Mouse (Mus musculus) midbrain, embryonic 13.5 days (tissue): Measurements from ENCODE around the gene Gsg1l. TPM values are rescaled to one million over a fixed set of nuclear protein-coding genes. Genes with fewer than 3 reads are reported as not detected.

Source experiments
- ATAC-seq: fragments of 200-750 bp; cut with Nextera tagmentation; 2 replicates; pipeline ENCODE4 v1.8.0; 2017; ENCODE audit warnings: mild to moderate bottlenecking, moderate TSS enrichment, moderate library complexity
- H3K27ac ChIP-seq: fragments of 300-500 bp; sonication (generic); 2 replicates; pipeline ENCODE4 v1.5.1; 2015; ENCODE audit warnings: inconsistent platforms, mild to moderate bottlenecking, moderate library complexity
- H3K27me3 ChIP-seq: fragments of 300-500 bp; sonication (generic); 2 replicates; pipeline ENCODE4 v1.6.1; 2015; ENCODE audit warnings: mild to moderate bottlenecking, inconsistent platforms
- H3K36me3 ChIP-seq: fragments of 300-500 bp; sonication (generic); 2 replicates; pipeline ENCODE4 v1.6.1; 2015; ENCODE audit warnings: mild to moderate bottlenecking, inconsistent platforms
- H3K4me1 ChIP-seq: fragments of 300-500 bp; sonication (generic); replicated peaks from 2 replicates; pipeline ENCODE4 v1.6.1; 2015; ENCODE audit warnings: inconsistent platforms
- H3K4me2 ChIP-seq: fragments of 300-500 bp; sonication (generic); replicated peaks from 2 replicates; pipeline ENCODE4 v1.6.1; 2015; ENCODE audit warnings: moderate library complexity, mild to moderate bottlenecking, inconsistent platforms
- H3K4me3 ChIP-seq: fragments of 300-500 bp; sonication (generic); replicated peaks from 2 replicates; pipeline ENCODE4 v1.5.1; 2015; ENCODE audit warnings: mild to moderate bottlenecking, inconsistent platforms
- H3K9ac ChIP-seq: fragments of 300-500 bp; sonication (generic); replicated peaks from 2 replicates; pipeline ENCODE4 v1.6.1; 2015; ENCODE audit warnings: mild to moderate bottlenecking, inconsistent platforms
- H3K9me3 ChIP-seq: fragments of 300-500 bp; sonication (generic); 2 replicates; pipeline ENCODE4 v1.6.1; 2016; ENCODE audit warnings: mild to moderate bottlenecking, inconsistent platforms
- WGBS: fragments of 180-500 bp; shearing (Covaris S2); methylation state at CpG from one replicate; pipeline ENCODE4 v1.1.7; 2015; 5-methylcytosine and 5-hydroxymethylcytosine counted together
- polyA plus RNA-seq: library from polyadenylated mRNA; unstranded; fragments of >200 nt; fragmentation: Nextera tagmentation; extraction: Ambion mirVana; gene quantifications from 2 replicates; pipeline ENCODE4 v1.2.1, GENCODE M21; 2015

Gsg1l gene
- polyA plus RNA-seq, 1 experiment from 2014 or later, result 6.8 TPM

DNA sequence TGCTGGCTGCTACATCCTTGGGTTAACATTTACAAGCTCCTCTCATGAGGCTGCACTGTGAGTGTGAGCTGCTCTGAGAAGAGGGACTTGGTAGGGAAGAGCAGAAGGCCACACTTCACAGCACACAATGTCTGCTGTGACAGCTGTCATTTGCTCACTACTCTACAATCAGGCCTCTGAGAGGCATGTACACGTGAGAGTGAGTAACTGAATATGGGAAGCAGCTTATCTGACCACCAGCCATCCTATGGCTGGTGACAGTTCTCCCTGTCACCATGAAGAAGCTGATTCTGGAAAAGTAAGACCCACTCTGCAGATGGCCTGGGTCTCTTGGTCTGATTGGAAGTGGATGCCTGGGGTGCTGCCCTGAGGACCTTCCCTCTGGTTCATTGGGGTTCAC lies 249.4 kb downstream of the Gsg1l start:
- Histone ChIP-seq H3K27ac (no peak overlapping the region), H3K4me3 (no peak overlapping the region), H3K9me3 (no peaks in the 10 kb centered on the region), H3K4me1 (peaks cover 24% of the 10 kb centered on the region), H3K9ac (no peak overlapping the region), H3K4me2 (no peak overlapping the region), H3K36me3 (peaks cover 10% of the 10 kb centered on the region), H3K27me3 (no peaks in the 10 kb centered on the region)
- 63% methylated on average over 1 of the region's 1 CpGs for WGBS
- no peak for ATAC-seq

GRCm38 (mm10) chr7:125829121-125829666 lies 253.0 kb downstream of the Gsg1l start:
- no peaks in the 10 kb centered on the region for H3K9me3 ChIP-seq
- no peak overlapping the region for H3K4me3 ChIP-seq
- peak overlapping the region; percentile 70 for H3K27ac ChIP-seq
- H3K4me2 ChIP-seq, result no peak overlapping the region
- no peak overlapping the region for H3K9ac ChIP-seq
- peaks cover 18% of the 10 kb centered on the region for H3K4me1 ChIP-seq
- no peaks in the 10 kb centered on the region for H3K27me3 ChIP-seq
- H3K36me3 ChIP-seq, result peaks cover 10% of the 10 kb centered on the region; the same call in 1 of the 2 replicates
- ATAC-seq, result peak; percentile 69
- 57% methylated on average over 3 of the region's 3 CpGs for WGBS

DNA sequence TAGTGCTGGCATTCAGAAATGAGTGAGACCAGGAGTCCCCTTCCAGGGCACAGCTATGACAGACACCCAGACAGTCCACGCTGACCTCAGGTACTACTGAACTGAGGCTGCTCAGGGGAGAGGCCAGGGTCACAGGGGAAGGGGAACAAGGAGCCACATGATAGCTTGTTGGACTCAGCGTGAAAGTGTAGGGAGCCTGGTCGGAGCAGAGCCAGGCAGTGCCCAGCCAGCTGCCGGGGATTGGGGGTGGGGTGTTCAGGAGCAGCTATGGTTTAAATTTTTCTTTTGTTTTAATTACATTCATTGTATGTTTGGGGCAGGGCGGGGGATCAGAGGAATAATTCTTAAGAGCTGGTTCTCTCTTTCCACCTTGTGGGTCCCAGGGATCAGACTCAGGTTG lies 253.7 kb downstream of the Gsg1l start:
- H3K9me3 ChIP-seq, result no peaks in the 10 kb centered on the region
- H3K36me3 ChIP-seq, result peaks cover 10% of the 10 kb centered on the region; the same call in 1 of the 2 replicates
- ATAC-seq, result 0 out of 2 replicates have a peak, but pooled peaks have one; percentile 34
- no peaks in the 10 kb centered on the region for H3K27me3 ChIP-seq
- H3K27ac ChIP-seq, result peak overlapping the region; percentile 70
- no peak overlapping the region for H3K4me3 ChIP-seq
- no peak overlapping the region for H3K9ac ChIP-seq
- H3K4me2 ChIP-seq, result no peak overlapping the region
- peaks cover 18% of the 10 kb centered on the region for H3K4me1 ChIP-seq
- WGBS, result 82% methylated on average over 5 of the region's 5 CpGs

Other genes with a start within 250 kb of the Gsg1l start
- 44.6 and 50.4 TPM in 2 replicates for gene Xpo6, start 118.1 kb upstream of the Gsg1l start, polyA plus RNA-seq
- gene Sbk1, start 190.2 kb upstream of the Gsg1l start, polyA plus RNA-seq, result 238 and 300 TPM in 2 replicates